In genomic region chr6:83453706-83454105, GRCm38 (mm10) we compare ENCODE assay signal across 8 mouse cellular contexts. TPM values are rescaled to one million over a fixed set of nuclear protein-coding genes. Genes with fewer than 3 reads are reported as not detected.
A peak's percentile ranks its signal among the peaks of the same experiment; 100 is the strongest.
DNase-seq lines count a peak whose midpoint lies in the region; ATAC-seq lines count a peak whose summit lies in the region.

No protein-coding gene starts in this region.

- H3K9ac ChIP-seq in kidney, embryonic 14.5 days (ENCODE audit: low read depth, low read length): peak overlapping the region; percentile 97; the same call in 1 of the 2 replicates
- peak overlapping the region; percentile 3; the same call in 1 of the 2 replicates for H3K9ac ChIP-seq in intestine, embryonic 15.5 days
- H3K9ac ChIP-seq in midbrain, embryonic 15.5 days: peak overlapping the region; percentile 34; the same call in 1 of the 2 replicates

- H3K4me3 ChIP-seq in kidney, embryonic 14.5 days (ENCODE audit: low read length): peak overlapping the region; percentile 86
- peak overlapping the region; percentile 96 for H3K4me3 ChIP-seq in embryonic facial prominence, embryonic 10.5 days
- peak overlapping the region; percentile 81 for H3K4me3 ChIP-seq in intestine, embryonic 15.5 days (replicated peaks)
- H3K4me3 ChIP-seq in midbrain, embryonic 15.5 days: peak overlapping the region; percentile 81

- no peaks in the 10 kb centered on the region for H3K27me3 ChIP-seq in kidney, embryonic 14.5 days (ENCODE audit: control insufficient read depth, insufficient read depth, low read length)
- H3K27me3 ChIP-seq in embryonic facial prominence, embryonic 10.5 days (replicated peaks; ENCODE audit: low read depth, poor library complexity, severe bottlenecking): no peaks in the 10 kb centered on the region
- H3K27me3 ChIP-seq in intestine, embryonic 15.5 days (replicated peaks): no peaks in the 10 kb centered on the region
- H3K27me3 ChIP-seq in midbrain, embryonic 15.5 days (replicated peaks): no peaks in the 10 kb centered on the region

- intact Hi-C loops in left cerebral cortex, postnatal 25 days (cut with DNase I): no loop called here

- peaks cover 9% of the 10 kb centered on the region; the same call in 1 of the 2 replicates for H3K36me3 ChIP-seq in kidney, embryonic 14.5 days (ENCODE audit: control insufficient read depth, insufficient read depth, low read length)
- peaks cover 61% of the 10 kb centered on the region for H3K36me3 ChIP-seq in embryonic facial prominence, embryonic 10.5 days (replicated peaks)
- H3K36me3 ChIP-seq in intestine, embryonic 15.5 days: no peaks in the 10 kb centered on the region
- no peaks in the 10 kb centered on the region for H3K36me3 ChIP-seq in midbrain, embryonic 15.5 days (replicated peaks)

- no peaks in the 10 kb centered on the region for H3K9me3 ChIP-seq in kidney, embryonic 14.5 days (ENCODE audit: control insufficient read depth, low read length)
- no peaks in the 10 kb centered on the region for H3K9me3 ChIP-seq in embryonic facial prominence, embryonic 10.5 days
- H3K9me3 ChIP-seq in intestine, embryonic 15.5 days: no peaks in the 10 kb centered on the region
- no peaks in the 10 kb centered on the region for H3K9me3 ChIP-seq in midbrain, embryonic 15.5 days

- peak overlapping the region; percentile 84 for H3K4me2 ChIP-seq in kidney, embryonic 14.5 days (replicated peaks; ENCODE audit: low read depth, low read length)
- peak overlapping the region; percentile 76 for H3K4me2 ChIP-seq in intestine, embryonic 15.5 days (replicated peaks)
- H3K4me2 ChIP-seq in midbrain, embryonic 15.5 days: peak overlapping the region; percentile 91

- no peak overlapping the region for H3K27ac ChIP-seq in kidney, embryonic 14.5 days (ENCODE audit: low read depth, low read length)
- H3K27ac ChIP-seq in embryonic facial prominence, embryonic 10.5 days (replicated peaks): peak overlapping the region; percentile 72
- H3K27ac ChIP-seq in intestine, embryonic 15.5 days: no peak overlapping the region
- H3K27ac ChIP-seq in midbrain, embryonic 15.5 days: no peak overlapping the region

- peaks cover 68% of the 10 kb centered on the region for H3K4me1 ChIP-seq in kidney, embryonic 14.5 days (ENCODE audit: control insufficient read depth, insufficient read depth, low read length)
- H3K4me1 ChIP-seq in embryonic facial prominence, embryonic 10.5 days: peaks cover 95% of the 10 kb centered on the region
- peaks cover 71% of the 10 kb centered on the region for H3K4me1 ChIP-seq in intestine, embryonic 15.5 days (replicated peaks)
- H3K4me1 ChIP-seq in midbrain, embryonic 15.5 days: peaks cover 75% of the 10 kb centered on the region

- no peak for ATAC-seq in kidney, embryonic 14.5 days (ENCODE audit: low FRiP score, low TSS enrichment)
- no peak for ATAC-seq in intestine, embryonic 15.5 days
- ATAC-seq in midbrain, embryonic 15.5 days (replicated peaks): no peak
- no peak for ATAC-seq in megakaryocyte-erythroid progenitor cell, adult 5-6 weeks (replicated peaks; ENCODE audit: low FRiP score, low TSS enrichment, poor library complexity, severe bottlenecking)

- 37% methylated on average over 11 of the region's 11 CpGs for WGBS in kidney, embryonic 14.5 days
- WGBS in embryonic facial prominence, embryonic 10.5 days: 45% methylated on average over 11 of the region's 11 CpGs
- 32% methylated on average over 11 of the region's 11 CpGs for WGBS in intestine, embryonic 15.5 days
- 34% methylated on average over 11 of the region's 11 CpGs for WGBS in midbrain, embryonic 15.5 days

- no peak for DNase-seq in kidney, postnatal 36 days
- DNase-seq in embryonic facial prominence, embryonic 10.5 days (ENCODE audit: low spot score): peak; percentile 51
- DNase-seq in left cerebral cortex, postnatal 25 days (ENCODE audit: low spot score in 2 of 2): no peak
- DNase-seq in layer of hippocampus, adult 9-10 months (ENCODE audit: low spot score): no peak

RNA-seq across cellular contexts. Expression of gene Tet3, which starts 5.2 kb away (rescaled TPM):
- 48.6 and 54.9 TPM in 2 replicates for polyA plus RNA-seq in kidney, embryonic 14.5 days (2014; fragmentation: Nextera tagmentation; extraction: Ambion mirVana)
- 45.1 and 50.0 TPM in 2 replicates for polyA plus RNA-seq in embryonic facial prominence, embryonic 10.5 days (2016; fragmentation: Nextera tagmentation; extraction: Ambion mirVana)
- polyA plus RNA-seq in intestine, embryonic 15.5 days (2015; fragmentation: Nextera tagmentation; extraction: Ambion mirVana): 41.8 and 42.8 TPM in 2 replicates
- polyA plus RNA-seq in midbrain, embryonic 15.5 days (2015; fragmentation: Nextera tagmentation; extraction: Ambion mirVana): 60.9 and 76.8 TPM in 2 replicates
- total RNA-seq in megakaryocyte-erythroid progenitor cell, adult 5-6 weeks (2014; fragmentation: Nextera tagmentation): 46.9 and 55.9 TPM in 2 replicates
- 12.6 and 13.5 TPM in 2 replicates for total RNA-seq in megakaryocyte-erythroid progenitor cell, adult 5-6 weeks (2017)
- 10 to 100 TPM; 86.4 to 87.3 TPM for total RNA-seq in left cerebral cortex, postnatal 25 days (2021)

RNA-seq across cellular contexts. Expression of gene Dguok, which starts 53.1 kb away (rescaled TPM):
- 69.3 and 78.2 TPM in 2 replicates for polyA plus RNA-seq in kidney, embryonic 14.5 days (2014; fragmentation: Nextera tagmentation; extraction: Ambion mirVana)
- 61.0 and 62.1 TPM in 2 replicates for polyA plus RNA-seq in embryonic facial prominence, embryonic 10.5 days (2016; fragmentation: Nextera tagmentation; extraction: Ambion mirVana)
- polyA plus RNA-seq in intestine, embryonic 15.5 days (2015; fragmentation: Nextera tagmentation; extraction: Ambion mirVana): 68.8 and 73.3 TPM in 2 replicates
- 72.2 and 74.0 TPM in 2 replicates for polyA plus RNA-seq in midbrain, embryonic 15.5 days (2015; fragmentation: Nextera tagmentation; extraction: Ambion mirVana)
- 53.6 and 64.2 TPM in 2 replicates for total RNA-seq in megakaryocyte-erythroid progenitor cell, adult 5-6 weeks (2014; fragmentation: Nextera tagmentation)
- total RNA-seq in megakaryocyte-erythroid progenitor cell, adult 5-6 weeks (2017): 35.7 and 37.9 TPM in 2 replicates
- total RNA-seq in left cerebral cortex, postnatal 25 days (2021): 10 to 100 TPM; 23.3 to 25.3 TPM

Comparison
In these comparisons a context has a peak if more than half of its experiments do, and no peak if none do; other contexts are left out.
1. H3K9ac ChIP-seq: peak in every context shown above with its lines; median percentile 97 in kidney, embryonic 14.5 days; 34 in midbrain, embryonic 15.5 days; 3 in intestine, embryonic 15.5 days.